Mouse (Mus musculus): ENCODE measurements around the gene Mbd4.

- TF ChIP-seq POLR2A (IDR thresholded peaks at IDR 0.05; ENCODE audit: low read depth, low read length) = no peak
- TF ChIP-seq CTCF (IDR thresholded peaks at IDR 0.05; ENCODE audit: borderline replicate concordance, insufficient read depth, low read length) = no peak
These were observed 44.9 kb upstream of the Mbd4 start for GRCm38 (mm10) chr6:115897926-115898520.
